Mouse (Mus musculus): Measurements from ENCODE around the gene Csnk2b. TPM values are rescaled to one million over a fixed set of nuclear protein-coding genes. Genes with fewer than 3 reads are reported as not detected.

Gene Csnk2b
- polyA plus RNA-seq, 1 experiment from 2014 or later = 203 TPM

GRCm38 (mm10) chr17:35080710-35081109, 41.1 kb downstream of the Csnk2b start:
- Histone ChIP-seq H3K9me3 (ENCODE audit: low read length) (no peaks in the 10 kb centered on the region), H3K27ac (ENCODE audit: low read length) (no peak overlapping the region), H3K4me1 (ENCODE audit: insufficient read depth, low read depth, low read length) (no peaks in the 10 kb centered on the region), H3K27me3 (replicated peaks; ENCODE audit: insufficient read depth, low read length) (no peaks in the 10 kb centered on the region), H3K4me2 (replicated peaks; ENCODE audit: low read depth, low read length) (no peak overlapping the region), H3K4me3 (ENCODE audit: low read depth, low read length) (no peak overlapping the region), H3K36me3 (ENCODE audit: insufficient read depth, low read length) (no peaks in the 10 kb centered on the region), H3K9ac (replicated peaks; ENCODE audit: low read depth) (no peak overlapping the region)
- no peak for TF ChIP-seq EP300 (IDR thresholded peaks at IDR 0.05)
- no peak for TF ChIP-seq CTCF (IDR thresholded peaks at IDR 0.05)
- ATAC-seq (no peak), DNase-seq (ENCODE audit: low spot score) (no peak)
- WGBS = 85% methylated on average over 4 of the region's 4 CpGs

GRCm38 (mm10) chr17:35080248-35080647, 41.6 kb downstream of the Csnk2b start:
- no peak for TF ChIP-seq EP300 (IDR thresholded peaks at IDR 0.05)
- TF ChIP-seq CTCF (IDR thresholded peaks at IDR 0.05) = no peak
- DNase-seq (ENCODE audit: low spot score) = no peak
- Histone ChIP-seq H3K9me3 (ENCODE audit: low read length) (no peaks in the 10 kb centered on the region), H3K27ac (ENCODE audit: low read length) (no peak overlapping the region), H3K27me3 (replicated peaks; ENCODE audit: insufficient read depth, low read length) (no peaks in the 10 kb centered on the region), H3K4me2 (replicated peaks; ENCODE audit: low read depth, low read length) (no peak overlapping the region), H3K36me3 (ENCODE audit: insufficient read depth, low read length) (no peaks in the 10 kb centered on the region), H3K4me1 (ENCODE audit: insufficient read depth, low read depth, low read length) (no peaks in the 10 kb centered on the region), H3K9ac (replicated peaks; ENCODE audit: low read depth) (no peak overlapping the region), H3K4me3 (ENCODE audit: low read depth, low read length) (no peak overlapping the region)
- WGBS = 54% methylated on average over 6 of the region's 6 CpGs
- no peak for ATAC-seq

- TF ChIP-seq EP300 (IDR thresholded peaks at IDR 0.05) (no peak), CTCF (IDR thresholded peaks at IDR 0.05) (no peak)
- Histone ChIP-seq H3K36me3 (ENCODE audit: insufficient read depth, low read length) (no peaks in the 10 kb centered on the region), H3K9ac (replicated peaks; ENCODE audit: low read depth) (no peak overlapping the region), H3K4me3 (ENCODE audit: low read depth, low read length) (no peak overlapping the region), H3K4me2 (replicated peaks; ENCODE audit: low read depth, low read length) (no peak overlapping the region), H3K27ac (ENCODE audit: low read length) (no peak overlapping the region), H3K9me3 (ENCODE audit: low read length) (no peaks in the 10 kb centered on the region), H3K4me1 (ENCODE audit: insufficient read depth, low read depth, low read length) (no peaks in the 10 kb centered on the region), H3K27me3 (replicated peaks; ENCODE audit: insufficient read depth, low read length) (no peaks in the 10 kb centered on the region)
- DNase-seq (ENCODE audit: low spot score) = no peak
- no peak for ATAC-seq
- 39% methylated on average over 9 of the region's 9 CpGs for WGBS
Observed at GRCm38 (mm10) chr17:35079778-35080177, 42.1 kb downstream of the Csnk2b start.

GRCm38 (mm10) chr17:35077786-35078233, 44.0 kb downstream of the Csnk2b start, which contains the start of gene Ly6g6d:
Gene Ly6g6d (minus strand): TSS chr17:35078065.
- H3K27ac ChIP-seq (ENCODE audit: low read length) = peak within 1 kb of the TSS; percentile 76
- peak; percentile 88 for DNase-seq (ENCODE audit: low spot score)
- no peaks in the 10 kb centered on the region for H3K36me3 ChIP-seq (ENCODE audit: insufficient read depth, low read length)
- peak within 1 kb of the TSS; percentile 36 for H3K9ac ChIP-seq (replicated peaks; ENCODE audit: low read depth)
- TF ChIP-seq EP300 (IDR thresholded peaks at IDR 0.05) (no peak), CTCF (IDR thresholded peaks at IDR 0.05) (peak; percentile 85)
- 3% methylated on average over 14 of the region's 14 CpGs for WGBS
- H3K27me3 ChIP-seq (replicated peaks; ENCODE audit: insufficient read depth, low read length) = no peaks in the 10 kb centered on the region
- ATAC-seq = peak; percentile 95
- peak within 1 kb of the TSS; percentile 56 for H3K4me2 ChIP-seq (replicated peaks; ENCODE audit: low read depth, low read length)
- H3K9me3 ChIP-seq (ENCODE audit: low read length) = no peaks in the 10 kb centered on the region
- no peaks in the 10 kb centered on the region for H3K4me1 ChIP-seq (ENCODE audit: insufficient read depth, low read depth, low read length)
- peak within 1 kb of the TSS; percentile 38 for H3K4me3 ChIP-seq (ENCODE audit: low read depth, low read length)

GRCm38 (mm10) chr17:35077285-35077684, 44.6 kb downstream of the Csnk2b start:
- Histone ChIP-seq H3K27ac (ENCODE audit: low read length) (peak overlapping the region; percentile 76), H3K4me1 (ENCODE audit: insufficient read depth, low read depth, low read length) (no peaks in the 10 kb centered on the region), H3K9me3 (ENCODE audit: low read length) (no peaks in the 10 kb centered on the region), H3K4me3 (ENCODE audit: low read depth, low read length) (peak overlapping the region; percentile 38), H3K36me3 (ENCODE audit: insufficient read depth, low read length) (no peaks in the 10 kb centered on the region), H3K4me2 (replicated peaks; ENCODE audit: low read depth, low read length) (peak overlapping the region; percentile 56), H3K27me3 (replicated peaks; ENCODE audit: insufficient read depth, low read length) (no peaks in the 10 kb centered on the region), H3K9ac (replicated peaks; ENCODE audit: low read depth) (peak overlapping the region; percentile 36)
- no peak for TF ChIP-seq EP300 (IDR thresholded peaks at IDR 0.05)
- TF ChIP-seq CTCF (IDR thresholded peaks at IDR 0.05) = no peak
- ATAC-seq = peak; percentile 50; the same call in 1 of the 2 replicates
- DNase-seq (ENCODE audit: low spot score) = no peak
- WGBS = 24% methylated on average over 2 of the region's 2 CpGs

GRCm38 (mm10) chr17:35076507-35077176, 45.2 kb downstream of the Csnk2b start, which contains the start of gene Ly6g6e:
Gene Ly6g6e (plus strand): TSS chr17:35076902.
- Histone ChIP-seq H3K9me3 (ENCODE audit: low read length) (no peaks in the 10 kb centered on the region), H3K4me2 (replicated peaks; ENCODE audit: low read depth, low read length) (peak within 1 kb of the TSS; percentile 56), H3K36me3 (ENCODE audit: insufficient read depth, low read length) (no peaks in the 10 kb centered on the region), H3K4me1 (ENCODE audit: insufficient read depth, low read depth, low read length) (no peaks in the 10 kb centered on the region), H3K4me3 (ENCODE audit: low read depth, low read length) (peak within 1 kb of the TSS; percentile 38), H3K27ac (ENCODE audit: low read length) (peak within 1 kb of the TSS; percentile 76), H3K27me3 (replicated peaks; ENCODE audit: insufficient read depth, low read length) (no peaks in the 10 kb centered on the region), H3K9ac (replicated peaks; ENCODE audit: low read depth) (peak within 1 kb of the TSS; percentile 36)
- TF ChIP-seq CTCF (IDR thresholded peaks at IDR 0.05) (no peak), EP300 (IDR thresholded peaks at IDR 0.05) (no peak)
- 35% methylated on average over 10 of the region's 10 CpGs for WGBS
- ATAC-seq = no peak
- no peak for DNase-seq (ENCODE audit: low spot score)
